In genomic region chr13:34095542-34096435, GRCm38 (mm10) we compare ENCODE assay signal across 9 mouse cellular contexts. TPM values are rescaled to one million over a fixed set of nuclear protein-coding genes. Genes with fewer than 3 reads are reported as not detected.
DNase-seq lines count a peak whose midpoint lies in the region; ATAC-seq lines count a peak whose summit lies in the region.
"Had no signal": no experiment of that assay in that cellular context is flagged by ENCODE, and none has a peak within 500 bp of the region (broad histone marks: within the 10 kb centered on the region; RNA-seq: fewer than 3 reads in every experiment).

No protein-coding gene starts in this region.

- H3K9ac ChIP-seq in forebrain, embryonic 16.5 days (replicated peaks; ENCODE audit: low read depth, low read length): peak overlapping the region; percentile 27
- no peak overlapping the region for H3K9ac ChIP-seq in midbrain, embryonic 13.5 days (replicated peaks)
- H3K9ac ChIP-seq in liver, embryonic 12.5 days: no peak overlapping the region
- H3K9ac ChIP-seq: limb, embryonic 13.5 days had no signal

- DNase-seq in 3T3-L1 (ENCODE audit: low read depth, low spot score) (peak; percentile 63), MN1 (ENCODE audit: low spot score) (peak; percentile 30)
- peak; percentile 47 for DNase-seq in thymus, postnatal 14 days
- DNase-seq in kidney, postnatal 10 days: no peak

- peak; percentile 98 for ATAC-seq in forebrain, embryonic 16.5 days
- ATAC-seq in inflammation-experienced regulatory T-cells, adult 6 months: peak; percentile 87
- peak; percentile 97 for ATAC-seq in midbrain, embryonic 13.5 days
- no peak for ATAC-seq in liver, embryonic 12.5 days

- no peaks in the 10 kb centered on the region for H3K27me3 ChIP-seq in forebrain, embryonic 16.5 days (replicated peaks; ENCODE audit: control insufficient read depth, insufficient read depth, low read length)
- H3K27me3 ChIP-seq in midbrain, embryonic 13.5 days: no peaks in the 10 kb centered on the region
- no peaks in the 10 kb centered on the region for H3K27me3 ChIP-seq in liver, embryonic 12.5 days (replicated peaks)
- H3K27me3 ChIP-seq: limb, embryonic 13.5 days had no signal

- peak overlapping the region; percentile 93 for H3K27ac ChIP-seq in forebrain, embryonic 16.5 days (ENCODE audit: low read length)
- H3K27ac ChIP-seq in midbrain, embryonic 13.5 days: peak overlapping the region; percentile 81
- H3K27ac ChIP-seq in liver, embryonic 12.5 days: no peak overlapping the region
- H3K27ac ChIP-seq: limb, embryonic 13.5 days had no signal

- peak overlapping the region; percentile 33 for H3K4me2 ChIP-seq in forebrain, embryonic 16.5 days (ENCODE audit: low read length)
- peak overlapping the region; percentile 33 for H3K4me2 ChIP-seq in midbrain, embryonic 13.5 days (replicated peaks)
- no peak overlapping the region for H3K4me2 ChIP-seq in liver, embryonic 12.5 days
- H3K4me2 ChIP-seq: limb, embryonic 13.5 days had no signal

- peaks cover 23% of the 10 kb centered on the region for H3K4me1 ChIP-seq in forebrain, embryonic 16.5 days (replicated peaks; ENCODE audit: control insufficient read depth, insufficient read depth, low read length)
- H3K4me1 ChIP-seq in midbrain, embryonic 13.5 days (replicated peaks): peaks cover 21% of the 10 kb centered on the region
- peaks cover 18% of the 10 kb centered on the region for H3K4me1 ChIP-seq in liver, embryonic 12.5 days

- 9% methylated on average over 7 of the region's 7 CpGs for WGBS in forebrain, embryonic 16.5 days
- 19% methylated on average over 6 of the region's 7 CpGs for WGBS in midbrain, embryonic 13.5 days
- WGBS in liver, embryonic 12.5 days (ENCODE audit: insufficient replicate concordance): 47% methylated on average over 5 of the region's 7 CpGs

- H3K36me3 ChIP-seq in forebrain, embryonic 16.5 days (ENCODE audit: control insufficient read depth, insufficient read depth): no peaks in the 10 kb centered on the region
- H3K36me3 ChIP-seq in midbrain, embryonic 13.5 days: no peaks in the 10 kb centered on the region
- H3K36me3 ChIP-seq in liver, embryonic 12.5 days: no peaks in the 10 kb centered on the region
- H3K36me3 ChIP-seq: limb, embryonic 13.5 days had no signal

- no peak overlapping the region; the same call in 1 of the 2 replicates for H3K4me3 ChIP-seq in forebrain, embryonic 16.5 days (replicated peaks; ENCODE audit: low read length)
- no peak overlapping the region for H3K4me3 ChIP-seq in midbrain, embryonic 13.5 days (replicated peaks)
- no peak overlapping the region for H3K4me3 ChIP-seq in liver, embryonic 12.5 days
- H3K4me3 ChIP-seq: limb, embryonic 13.5 days had no signal

- H3K9me3 ChIP-seq in forebrain, embryonic 16.5 days (ENCODE audit: control insufficient read depth, low read length): peaks cover 4% of the 10 kb centered on the region; the same call in 1 of the 2 replicates
- no peaks in the 10 kb centered on the region for H3K9me3 ChIP-seq in midbrain, embryonic 13.5 days
- H3K9me3 ChIP-seq in liver, embryonic 12.5 days (replicated peaks): no peaks in the 10 kb centered on the region
- H3K9me3 ChIP-seq: limb, embryonic 13.5 days had no signal

RNA-seq across cellular contexts. Expression of gene Tubb2a, which starts 18.0 kb away (rescaled TPM):
- polyA plus RNA-seq in forebrain, embryonic 16.5 days (2015; fragmentation: Nextera tagmentation; extraction: Ambion mirVana): 1,717 and 2,137 TPM in 2 replicates
- polyA plus RNA-seq in inflammation-experienced regulatory T-cells, adult 6 months (2017; shearing (Covaris generic)): 1 to 10 TPM; 3.1 to 8.7 (median 8.0) TPM
- 1,655 and 1,711 TPM in 2 replicates for polyA plus RNA-seq in midbrain, embryonic 13.5 days (2015; fragmentation: Nextera tagmentation; extraction: Ambion mirVana)
- 67.3 and 68.1 TPM in 2 replicates for polyA plus RNA-seq in liver, embryonic 12.5 days (2016; fragmentation: Nextera tagmentation; extraction: Ambion mirVana)

RNA-seq across cellular contexts. Expression of gene Tubb2b, which starts 34.5 kb away (rescaled TPM):
- polyA plus RNA-seq in forebrain, embryonic 16.5 days (2015; fragmentation: Nextera tagmentation; extraction: Ambion mirVana): 1,170 and 1,210 TPM in 2 replicates
- polyA plus RNA-seq in inflammation-experienced regulatory T-cells, adult 6 months (2017; shearing (Covaris generic)): 1 to 10 TPM in 2 of 3 experiments, not detected in 1; 1.7 to 2.0 TPM
- 833 and 846 TPM in 2 replicates for polyA plus RNA-seq in midbrain, embryonic 13.5 days (2015; fragmentation: Nextera tagmentation; extraction: Ambion mirVana)
- polyA plus RNA-seq in liver, embryonic 12.5 days (2016; fragmentation: Nextera tagmentation; extraction: Ambion mirVana): 1.6 and 1.9 TPM in 2 replicates

RNA-seq across cellular contexts. Expression of gene Bphl, which starts 58.4 kb away (rescaled TPM):
- polyA plus RNA-seq in forebrain, embryonic 16.5 days (2015; fragmentation: Nextera tagmentation; extraction: Ambion mirVana): 35.5 and 39.0 TPM in 2 replicates
- polyA plus RNA-seq in inflammation-experienced regulatory T-cells, adult 6 months (2017; shearing (Covaris generic)): 10 to 100 TPM; 11.8 to 33.6 (median 31.4) TPM
- polyA plus RNA-seq in midbrain, embryonic 13.5 days (2015; fragmentation: Nextera tagmentation; extraction: Ambion mirVana): 31.6 and 36.8 TPM in 2 replicates
- 29.2 and 29.3 TPM in 2 replicates for polyA plus RNA-seq in liver, embryonic 12.5 days (2016; fragmentation: Nextera tagmentation; extraction: Ambion mirVana)

Comparison
In these comparisons a context has a peak if more than half of its experiments do, and no peak if none do; other contexts are left out.
1. RNA of gene Tubb2a, which starts 18.0 kb away (polyA plus RNA-seq): 1,717 to 2,137 TPM in forebrain, embryonic 16.5 days and 1,655 to 1,711 TPM in midbrain, embryonic 13.5 days; 67.3 to 68.1 TPM in liver, embryonic 12.5 days and 3.1 to 8.7 TPM in inflammation-experienced regulatory T-cells, adult 6 months; every median in the first group is over 10 times any median in the second.
2. RNA of gene Tubb2b, which starts 34.5 kb away (polyA plus RNA-seq): 1,170 to 1,210 TPM in forebrain, embryonic 16.5 days and 833 to 846 TPM in midbrain, embryonic 13.5 days; 1.7 to 2.0 TPM in inflammation-experienced regulatory T-cells, adult 6 months and 1.6 to 1.9 TPM in liver, embryonic 12.5 days; every median in the first group is over 100 times any median in the second.